Mouse (Mus musculus) mesoderm, embryonic 11.5 days (tissue): ENCODE measurements around the gene Fgd4.
"Not testable (repeated sequence)": the region's sequence is repeated elsewhere in the genome, so short reads cannot be mapped to it uniquely, and the experiment has no call there.

Experiments
- DNase-seq: peaks from one replicate; pipeline ENCODE4 v3.0.0-alpha.2; 2012; ENCODE audit warnings: low read depth, low spot score

The Fgd4 gene

GRCm38 (mm10) chr16:16542956-16543441 lies 57.4 kb downstream of the Fgd4 start:
- no peak for DNase-seq

GRCm38 (mm10) chr16:16539396-16539795 lies 61.0 kb downstream of the Fgd4 start:
- not testable (repeated sequence) for DNase-seq

GRCm38 (mm10) chr16:16535232-16535631 lies 65.1 kb downstream of the Fgd4 start:
- DNase-seq: no peak

- DNase-seq: no peak
Measured at GRCm38 (mm10) chr16:16528014-16528413, 72.3 kb downstream of the Fgd4 start.

- DNase-seq: peak; percentile 27
Measured at GRCm38 (mm10) chr16:16527267-16527666, 73.1 kb downstream of the Fgd4 start.

GRCm38 (mm10) chr16:16526741-16527105 lies 73.6 kb downstream of the Fgd4 start:
- no peak for DNase-seq

GRCm38 (mm10) chr16:16526097-16526740 lies 74.1 kb downstream of the Fgd4 start:
- DNase-seq: no peak

GRCm38 (mm10) chr16:16525266-16525904 lies 75.0 kb downstream of the Fgd4 start:
- DNase-seq: no peak

- no peak for DNase-seq
Measured at GRCm38 (mm10) chr16:16523632-16524031, 76.7 kb downstream of the Fgd4 start.

- not testable (repeated sequence) for DNase-seq
Measured at GRCm38 (mm10) chr16:16522869-16523268, 77.5 kb downstream of the Fgd4 start.

GRCm38 (mm10) chr16:16501491-16501890 lies 98.9 kb downstream of the Fgd4 start:
- DNase-seq: no peak

GRCm38 (mm10) chr16:16500926-16501325 lies 99.4 kb downstream of the Fgd4 start:
- DNase-seq: no peak

- DNase-seq: no peak
Measured at GRCm38 (mm10) chr16:16498798-16499197, 101.6 kb downstream of the Fgd4 start.

GRCm38 (mm10) chr16:16485523-16486043 lies 114.8 kb downstream of the Fgd4 start:
- no peak for DNase-seq

- DNase-seq: no peak
Measured at GRCm38 (mm10) chr16:16484601-16485000, 115.7 kb downstream of the Fgd4 start.

GRCm38 (mm10) chr16:16473451-16473850 lies 126.9 kb downstream of the Fgd4 start:
- not testable (repeated sequence) for DNase-seq

GRCm38 (mm10) chr16:16450021-16450420 lies 150.3 kb downstream of the Fgd4 start:
- DNase-seq: no peak

GRCm38 (mm10) chr16:16438436-16438835 lies 161.9 kb downstream of the Fgd4 start:
- DNase-seq: peak; percentile 13

GRCm38 (mm10) chr16:16422456-16422855 lies 177.9 kb downstream of the Fgd4 start:
- no peak for DNase-seq

- DNase-seq: not testable (repeated sequence)
Measured at GRCm38 (mm10) chr16:16367217-16367616, 233.1 kb downstream of the Fgd4 start.
